ENCODE assay signal across 8 mouse cellular contexts in the genomic region with DNA sequence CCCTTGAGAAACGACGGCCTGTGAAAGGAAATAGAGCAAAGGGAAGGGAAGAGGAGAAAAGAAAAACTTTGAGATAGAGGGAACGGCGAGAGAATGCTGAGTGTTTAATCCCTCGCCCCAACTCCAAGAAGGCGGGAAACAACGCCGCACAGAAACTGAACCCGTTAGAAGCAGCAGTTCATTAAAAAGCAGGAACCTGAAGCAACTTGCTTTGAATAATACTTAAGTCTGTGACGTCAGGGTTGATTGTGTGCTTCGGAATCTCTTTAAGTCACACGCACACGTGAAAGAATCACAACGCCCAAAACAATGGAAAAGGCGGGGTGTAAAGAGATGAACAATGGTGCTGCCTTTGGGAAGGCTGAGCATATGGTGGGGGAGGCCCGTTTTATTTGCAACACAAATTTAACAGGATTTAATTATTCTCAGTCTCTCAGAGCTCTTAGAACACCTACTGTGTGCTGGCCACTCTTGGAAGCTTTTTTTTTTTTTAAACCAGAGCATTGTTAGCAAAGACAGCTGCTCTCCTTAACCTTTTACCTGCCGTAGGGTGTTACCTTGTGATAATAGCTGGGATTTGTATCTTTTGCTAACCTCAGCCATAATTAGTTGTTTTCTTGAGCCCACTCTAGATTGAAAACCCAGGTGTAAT. TPM values are rescaled to one million over a fixed set of nuclear protein-coding genes. Genes with fewer than 3 reads are reported as not detected.
DNase-seq lines count a peak whose midpoint lies in the region; ATAC-seq and TF ChIP-seq lines count a peak whose summit lies in the region.

A gene (minus strand): TSS at position 213 of the 652 bp plus-strand sequence.

- no peaks in the 10 kb centered on the region for H3K27me3 ChIP-seq in kidney, adult 2 months (replicated peaks; ENCODE audit: control insufficient read depth, insufficient read depth, low read length)
- no peaks in the 10 kb centered on the region for H3K27me3 ChIP-seq in embryonic facial prominence, embryonic 14.5 days (replicated peaks; ENCODE audit: control insufficient read depth, insufficient read depth, low read length)
- H3K27me3 ChIP-seq in midbrain, embryonic 14.5 days (ENCODE audit: control insufficient read depth, insufficient read depth, low read length), result no peaks in the 10 kb centered on the region

- peak within 1 kb of the TSS; percentile 99 for H3K4me3 ChIP-seq in kidney, adult 2 months (ENCODE audit: insufficient read depth, low read depth, low read length)
- H3K4me3 ChIP-seq in embryonic facial prominence, embryonic 14.5 days (ENCODE audit: low read depth, low read length), result peak within 1 kb of the TSS; percentile 73
- H3K4me3 ChIP-seq in midbrain, embryonic 14.5 days (replicated peaks; ENCODE audit: low read depth, low read length), result peak within 1 kb of the TSS; percentile 69

- peaks cover 10% of the 10 kb centered on the region; the same call in 1 of the 2 replicates for H3K4me1 ChIP-seq in kidney, adult 2 months (ENCODE audit: control insufficient read depth, insufficient read depth, low read length)
- peaks cover 9% of the 10 kb centered on the region; the same call in 1 of the 2 replicates for H3K4me1 ChIP-seq in embryonic facial prominence, embryonic 14.5 days (ENCODE audit: control insufficient read depth, insufficient read depth, low read length)
- H3K4me1 ChIP-seq in midbrain, embryonic 14.5 days (ENCODE audit: control insufficient read depth, insufficient read depth, low read length), result peaks cover 23% of the 10 kb centered on the region

- no peaks in the 10 kb centered on the region for H3K9me3 ChIP-seq in embryonic facial prominence, embryonic 14.5 days (ENCODE audit: control insufficient read depth, low read length)
- no peaks in the 10 kb centered on the region for H3K9me3 ChIP-seq in midbrain, embryonic 14.5 days (ENCODE audit: control insufficient read depth, low read length)

- whole genome bisulfite sequencing in kidney, adult 2 months, result 2% methylated on average over 17 of the region's 17 CpGs
- WGBS in embryonic facial prominence, embryonic 14.5 days, result 2% methylated on average over 17 of the region's 17 CpGs
- under 1% methylated on average over 17 of the region's 17 CpGs for WGBS in midbrain, embryonic 14.5 days

- no peaks in the 10 kb centered on the region for H3K36me3 ChIP-seq in kidney, adult 2 months (ENCODE audit: control insufficient read depth, insufficient read depth, low read length)
- H3K36me3 ChIP-seq in embryonic facial prominence, embryonic 14.5 days (ENCODE audit: control insufficient read depth, insufficient read depth, low read length), result peaks cover 12% of the 10 kb centered on the region
- peaks cover 9% of the 10 kb centered on the region for H3K36me3 ChIP-seq in midbrain, embryonic 14.5 days (ENCODE audit: control insufficient read depth, insufficient read depth, low read length)

- TF ChIP-seq CTCF in kidney, adult 2 months (conservative IDR thresholded peaks at IDR 0.05; ENCODE audit: insufficient read depth, insufficient read length, low read depth, low read length), result no peak

- intact Hi-C loops in heart, postnatal 10 days (cut with DNase I), result loop anchor here (5.0 kb wide), 1 partner anchor 147 kb away; no protein-coding TSS in a partner anchor
- intact Hi-C loops in left cerebral cortex, postnatal 36 days (cut with DNase I), result no loop called here

- H3K27ac ChIP-seq in kidney, adult 2 months (ENCODE audit: insufficient read depth, low read depth, low read length), result peak within 1 kb of the TSS; percentile 54
- H3K27ac ChIP-seq in embryonic facial prominence, embryonic 14.5 days (replicated peaks; ENCODE audit: low read depth, low read length), result peak within 1 kb of the TSS; percentile 98
- peak within 1 kb of the TSS; percentile 97 for H3K27ac ChIP-seq in midbrain, embryonic 14.5 days (replicated peaks; ENCODE audit: low read depth, low read length)

- no peak for TF ChIP-seq POLR2A in kidney, adult 2 months (IDR thresholded peaks at IDR 0.05; ENCODE audit: low read depth, low read length)

- H3K4me2 ChIP-seq in embryonic facial prominence, embryonic 14.5 days (ENCODE audit: low read depth, low read length), result peak within 1 kb of the TSS; percentile 70
- H3K4me2 ChIP-seq in midbrain, embryonic 14.5 days (ENCODE audit: low read length), result peak within 1 kb of the TSS; percentile 73

- peak within 1 kb of the TSS; percentile 83 for H3K9ac ChIP-seq in embryonic facial prominence, embryonic 14.5 days (ENCODE audit: low read depth, low read length)
- peak within 1 kb of the TSS; percentile 77 for H3K9ac ChIP-seq in midbrain, embryonic 14.5 days (replicated peaks; ENCODE audit: low read length)

- peak; percentile 16; the same call in 1 of the 2 replicates for ATAC-seq in embryonic facial prominence, embryonic 14.5 days (ENCODE audit: low read depth)
- peak; percentile 59; the same call in 1 of the 2 replicates for ATAC-seq in midbrain, embryonic 14.5 days (ENCODE audit: low FRiP score, low TSS enrichment)

- DNase-seq in kidney, adult 2 months, result peak; percentile 30
- DNase-seq in kidney, postnatal 25 days, result no peak
- peak; percentile 70 for DNase-seq in MN1 (ENCODE audit: low spot score)
- peak; percentile 88 for DNase-seq in embryonic facial prominence, embryonic 14.5 days (ENCODE audit: low spot score)
- peak in 1 of 2 experiments; percentile 24 for DNase-seq in heart, postnatal 10 days
- DNase-seq in left cerebral cortex, postnatal 36 days (ENCODE audit: low spot score in 2 of 2), result no peak
- peak; percentile 88 for DNase-seq in midbrain, embryonic 14.5 days
- DNase-seq in Muller cell, postnatal 12 days (ENCODE audit: inconsistent ontology term), result no peak

RNA-seq across cellular contexts. Expression of the gene that starts here (rescaled TPM):
- polyA plus RNA-seq in kidney, adult 2 months (2012; rRNA removed), result 27.4 and 39.1 TPM in 2 replicates
- 20.8 and 21.0 TPM in 2 replicates for polyA plus RNA-seq in embryonic facial prominence, embryonic 14.5 days (2014; fragmentation: Nextera tagmentation; extraction: Ambion mirVana)
- total RNA-seq in heart, postnatal 10 days (2021), result 10 to 100 TPM; 22.1 to 24.3 TPM
- 10 to 100 TPM; 60.1 to 62.5 TPM for total RNA-seq in left cerebral cortex, postnatal 36 days (2021)
- 43.3 and 46.7 TPM in 2 replicates for polyA plus RNA-seq in midbrain, embryonic 14.5 days (2014; fragmentation: Nextera tagmentation; extraction: Ambion mirVana)

Comparison
In these comparisons a context has a peak if more than half of its experiments do, and no peak if none do; other contexts are left out.
1. DNase-seq: peak in kidney, adult 2 months (single experiment), MN1 (single experiment), embryonic facial prominence, embryonic 14.5 days (single experiment) and midbrain, embryonic 14.5 days (single experiment); none in kidney, postnatal 25 days (0 of 2), left cerebral cortex, postnatal 36 days (0 of 2) and Muller cell, postnatal 12 days (single experiment).
2. Peak in every context shown above with its lines, with median percentiles within 50 percentile points of each other: H3K27ac ChIP-seq and H3K4me3 ChIP-seq.